Mouse (Mus musculus) stomach, postnatal 0 days (tissue): ENCODE results near the gene Map4k4. TPM values are rescaled to one million over a fixed set of nuclear protein-coding genes. Genes with fewer than 3 reads are reported as not detected.

Experiments
- ATAC-seq: fragments of 200-750 bp; cut with Nextera tagmentation; 2 replicates; pipeline ENCODE4 v1.8.0; 2017; ENCODE audit not compliant: low FRiP score, low TSS enrichment
- DNase-seq: peaks from one replicate; pipeline ENCODE4 v3.0.0-alpha.2; 2016; ENCODE audit warnings: low spot score
- H3K27ac ChIP-seq: fragments of 300-500 bp; sonication (generic); replicated peaks from 2 replicates; pipeline ENCODE4 v1.5.1; 2014; ENCODE audit warnings: mild to moderate bottlenecking, control low read depth
- H3K27me3 ChIP-seq: fragments of 300-500 bp; sonication (generic); 2 replicates; pipeline ENCODE4 v1.6.1; 2014; ENCODE audit warnings: low read length; ENCODE audit not compliant: control insufficient read depth, insufficient read depth
- H3K36me3 ChIP-seq: fragments of 300-500 bp; sonication (generic); 2 replicates; pipeline ENCODE4 v1.6.1; 2014; ENCODE audit warnings: low read length, mixed read lengths; ENCODE audit not compliant: control insufficient read depth, insufficient read depth
- H3K4me1 ChIP-seq: fragments of 300-500 bp; sonication (generic); replicated peaks from 2 replicates; pipeline ENCODE4 v1.6.1; 2014; ENCODE audit warnings: antibody characterized with exemption; ENCODE audit not compliant: control insufficient read depth, insufficient read depth
- H3K4me2 ChIP-seq: fragments of 300-500 bp; sonication (generic); replicated peaks from 2 replicates; pipeline ENCODE4 v1.6.1; 2014; ENCODE audit warnings: low read depth, mild to moderate bottlenecking, control low read depth, moderate library complexity
- H3K4me3 ChIP-seq: fragments of 300-500 bp; sonication (generic); 2 replicates; pipeline ENCODE4 v1.5.1; 2014; ENCODE audit warnings: low read depth, low read length, control low read depth
- H3K9ac ChIP-seq: fragments of 300-500 bp; sonication (generic); 2 replicates; pipeline ENCODE4 v1.6.1; 2014; ENCODE audit warnings: mild to moderate bottlenecking, low read length, control low read depth, mixed read lengths
- H3K9me3 ChIP-seq: fragments of 300-500 bp; sonication (generic); 2 replicates; pipeline ENCODE4 v1.6.1; 2016; ENCODE audit warnings: low read length; ENCODE audit not compliant: control insufficient read depth
- CTCF ChIP-seq: IDR thresholded peaks from 2 replicates; pipeline ENCODE4 v1.5.1; 2016; ENCODE audit warnings: antibody characterized with exemption, low read depth, mild to moderate bottlenecking, moderate library complexity
- EP300 ChIP-seq: optimal IDR thresholded peaks from 2 replicates; pipeline ENCODE3; 2016; ENCODE audit warnings: antibody characterized with exemption
- WGBS: fragments of 180-500 bp; shearing (Covaris S2); extraction: QIAGEN DNeasy Blood & Tissue Kit; methylation state at CpG from one replicate; pipeline ENCODE4 v1.1.7; 2014; 5-methylcytosine and 5-hydroxymethylcytosine counted together
- polyA plus RNA-seq: library from polyadenylated mRNA; unstranded; fragments of >200 nt; fragmentation: Nextera tagmentation; extraction: Ambion mirVana; gene quantifications from 2 replicates; pipeline ENCODE4 v1.2.1, GENCODE M21; 2015

Gene Map4k4
- polyA plus RNA-seq, 1 experiment from 2014 or later: 8.5 TPM

DNA sequence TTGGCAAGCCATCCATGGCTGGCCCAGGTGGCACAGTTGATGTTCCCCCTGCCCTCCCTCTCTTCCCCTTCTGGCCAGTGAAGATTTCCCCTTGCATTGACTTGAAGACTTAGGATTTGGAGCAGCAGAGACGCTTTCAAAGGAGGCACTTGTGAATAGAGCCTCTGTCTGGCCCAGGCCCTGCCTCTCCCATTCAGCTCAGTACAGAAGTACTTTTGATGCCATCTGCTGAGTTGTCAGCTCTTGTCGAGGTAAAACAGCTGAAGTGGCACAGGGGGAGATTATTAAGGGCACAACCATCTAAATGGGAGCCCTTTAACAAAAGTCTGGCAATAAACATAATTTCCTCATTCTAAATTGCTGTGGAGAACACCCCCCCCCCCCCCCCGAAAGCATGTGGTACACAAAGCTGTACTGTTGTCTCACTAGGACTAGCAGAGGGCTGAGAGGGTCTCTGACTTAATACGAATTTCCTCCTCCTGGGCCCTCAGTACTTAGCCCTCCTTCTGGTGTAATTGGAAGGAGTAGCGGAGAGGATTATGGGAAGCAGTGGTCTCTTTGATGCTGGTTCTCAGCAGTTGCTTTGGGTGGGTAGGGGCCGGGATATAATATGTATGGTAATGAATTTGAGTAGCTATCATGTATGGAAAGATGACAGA lies 47.1 kb downstream of the Map4k4 start:
- Histone ChIP-seq H3K9me3 (no peaks in the 10 kb centered on the region), H3K9ac (no peak overlapping the region), H3K4me2 (no peak overlapping the region), H3K36me3 (no peaks in the 10 kb centered on the region), H3K27ac (no peak overlapping the region; the same call in 1 of the 2 replicates), H3K4me3 (no peak overlapping the region), H3K27me3 (no peaks in the 10 kb centered on the region), H3K4me1 (peaks cover 15% of the 10 kb centered on the region; the same call in 1 of the 2 replicates)
- TF ChIP-seq EP300 (no peak), CTCF (no peak)
- DNase-seq (no peak), ATAC-seq (no peak)
- WGBS: 57% methylated on average over 6 of the region's 6 CpGs

DNA sequence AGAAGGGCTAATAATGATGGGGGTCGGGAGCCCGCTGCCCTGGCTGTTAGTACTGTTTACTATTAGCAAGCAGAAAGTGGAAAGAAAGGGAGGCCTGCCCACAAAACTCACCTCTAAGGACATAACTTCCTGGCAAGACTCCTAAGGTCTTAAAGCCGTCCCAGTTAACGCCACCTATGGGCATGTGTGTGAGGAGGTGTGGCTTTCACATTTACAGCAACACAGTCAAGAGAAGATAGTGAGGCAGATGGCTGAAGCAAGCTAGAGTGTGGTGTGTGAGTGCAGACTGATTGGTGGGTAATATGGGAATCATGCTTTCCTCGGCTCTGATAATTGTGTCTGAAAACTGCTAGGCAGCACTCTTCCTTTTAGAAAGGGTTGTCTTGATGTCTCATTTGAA lies 48.5 kb downstream of the Map4k4 start:
- DNase-seq: peak; percentile 60
- ATAC-seq: peak; percentile 72
- H3K9me3 ChIP-seq: no peaks in the 10 kb centered on the region
- H3K27ac ChIP-seq: peak overlapping the region; percentile 13; the same call in 1 of the 2 replicates
- H3K4me3 ChIP-seq: no peak overlapping the region
- H3K27me3 ChIP-seq: no peaks in the 10 kb centered on the region
- no peak overlapping the region for H3K9ac ChIP-seq
- no peaks in the 10 kb centered on the region for H3K36me3 ChIP-seq
- no peak overlapping the region for H3K4me2 ChIP-seq
- TF ChIP-seq EP300 (no peak), CTCF (peak; percentile 59)
- 13% methylated on average over 5 of the region's 5 CpGs for WGBS
- H3K4me1 ChIP-seq: peaks cover 13% of the 10 kb centered on the region; the same call in 1 of the 2 replicates

DNA sequence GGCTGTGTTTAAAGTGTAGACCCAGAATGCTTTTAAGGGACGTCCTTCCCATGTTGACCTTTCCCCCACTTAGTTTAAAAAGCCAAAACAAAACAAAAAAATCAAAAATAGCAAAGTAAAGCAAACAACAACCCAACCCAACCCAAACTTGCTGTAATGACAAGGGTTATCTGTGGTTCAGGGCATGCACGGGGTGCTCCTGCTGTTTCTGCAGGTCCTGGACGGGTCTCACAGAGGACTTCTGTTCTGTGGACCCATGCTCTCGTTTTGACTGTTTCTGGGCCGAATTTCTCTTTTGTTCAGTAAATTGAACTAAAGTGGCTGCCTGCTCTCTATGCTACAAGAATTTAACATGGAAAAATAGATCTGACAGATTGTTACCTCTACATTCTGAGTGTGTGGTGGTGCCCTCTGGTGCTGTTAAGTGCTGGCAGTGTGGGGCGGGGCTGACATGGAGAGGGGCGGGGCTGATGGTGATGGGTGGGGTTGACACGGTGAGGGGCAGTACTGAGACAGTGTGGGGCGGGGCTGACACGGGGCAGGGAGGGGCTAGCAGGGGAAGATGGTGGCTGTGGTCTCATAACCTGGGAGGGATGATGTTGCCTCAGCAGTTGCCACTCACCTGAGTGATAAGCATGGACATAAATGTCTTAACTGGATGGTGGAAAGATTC lies 49.2 kb downstream of the Map4k4 start:
- Histone ChIP-seq H3K4me2 (no peak overlapping the region), H3K9me3 (no peaks in the 10 kb centered on the region), H3K27me3 (no peaks in the 10 kb centered on the region), H3K36me3 (no peaks in the 10 kb centered on the region), H3K4me1 (peaks cover 13% of the 10 kb centered on the region; the same call in 1 of the 2 replicates), H3K4me3 (no peak overlapping the region), H3K27ac (peak overlapping the region; percentile 30; the same call in 1 of the 2 replicates), H3K9ac (no peak overlapping the region)
- peak; percentile 49 for TF ChIP-seq CTCF
- TF ChIP-seq EP300: no peak
- ATAC-seq (peak; percentile 76), DNase-seq (peak; percentile 83)
- WGBS: 32% methylated on average over 10 of the region's 10 CpGs

GRCm38 (mm10) chr1:39950590-39950989 lies 49.9 kb downstream of the Map4k4 start:
- Histone ChIP-seq H3K27ac (peak overlapping the region; percentile 30; the same call in 1 of the 2 replicates), H3K4me2 (no peak overlapping the region), H3K36me3 (no peaks in the 10 kb centered on the region), H3K9ac (no peak overlapping the region), H3K9me3 (no peaks in the 10 kb centered on the region), H3K4me3 (no peak overlapping the region), H3K27me3 (no peaks in the 10 kb centered on the region), H3K4me1 (peaks cover 13% of the 10 kb centered on the region; the same call in 1 of the 2 replicates)
- WGBS: 45% methylated on average over 3 of the region's 3 CpGs
- TF ChIP-seq EP300 (no peak), CTCF (no peak)
- DNase-seq: no peak
- ATAC-seq: no peak

GRCm38 (mm10) chr1:39954652-39955051 lies 53.9 kb downstream of the Map4k4 start:
- peaks cover 11% of the 10 kb centered on the region; the same call in 1 of the 2 replicates for H3K4me1 ChIP-seq
- no peaks in the 10 kb centered on the region for H3K27me3 ChIP-seq
- TF ChIP-seq CTCF (no peak), EP300 (no peak)
- H3K27ac ChIP-seq: no peak overlapping the region
- no peak overlapping the region for H3K4me2 ChIP-seq
- no peaks in the 10 kb centered on the region for H3K9me3 ChIP-seq
- H3K9ac ChIP-seq: no peak overlapping the region
- ATAC-seq (no peak), DNase-seq (no peak)
- WGBS: 75% methylated on average over 3 of the region's 3 CpGs
- no peaks in the 10 kb centered on the region for H3K36me3 ChIP-seq
- H3K4me3 ChIP-seq: no peak overlapping the region

DNA sequence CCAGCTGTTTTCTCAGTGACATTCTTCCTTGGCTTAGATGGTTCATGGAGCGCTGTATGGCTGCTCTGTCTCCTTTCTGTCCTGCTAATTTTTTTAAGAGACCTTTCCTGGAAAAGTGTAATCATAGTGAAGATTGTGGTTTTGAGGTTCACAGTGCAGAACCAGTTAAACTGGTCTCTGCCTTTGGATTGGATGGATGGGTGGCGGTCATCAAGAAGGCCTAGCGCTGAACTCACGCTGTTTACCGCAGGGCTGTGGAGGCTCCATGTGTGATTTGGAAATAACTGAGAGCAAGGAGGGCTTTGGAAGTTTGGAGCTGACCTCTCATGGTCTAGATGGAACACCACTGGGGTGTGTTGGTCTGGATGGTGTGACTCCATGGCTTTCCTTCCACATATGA lies 56.0 kb downstream of the Map4k4 start:
- Histone ChIP-seq H3K27ac (peak overlapping the region; percentile 45; the same call in 1 of the 2 replicates), H3K27me3 (no peaks in the 10 kb centered on the region), H3K9me3 (no peaks in the 10 kb centered on the region), H3K36me3 (no peaks in the 10 kb centered on the region), H3K4me3 (no peak overlapping the region), H3K4me2 (no peak overlapping the region), H3K4me1 (peaks cover 6% of the 10 kb centered on the region; the same call in 1 of the 2 replicates), H3K9ac (no peak overlapping the region)
- WGBS: 46% methylated on average over 5 of the region's 5 CpGs
- ATAC-seq: peak; percentile 65; the same call in 1 of the 2 replicates
- TF ChIP-seq EP300 (no peak), CTCF (no peak)
- DNase-seq: no peak
